Mouse (Mus musculus) forelimb bud, embryonic 11.5 days (tissue): ENCODE measurements around the gene Myadml2.

Source experiments
- DNase-seq: peaks from one replicate; pipeline ENCODE4 v3.0.0-alpha.2; 2012; ENCODE audit warnings: low read depth, low spot score

Gene Myadml2

GRCm38 (mm10) chr11:120609250-120609649 lies 38.7 kb downstream of the Myadml2 start:
- no peak for DNase-seq

DNA sequence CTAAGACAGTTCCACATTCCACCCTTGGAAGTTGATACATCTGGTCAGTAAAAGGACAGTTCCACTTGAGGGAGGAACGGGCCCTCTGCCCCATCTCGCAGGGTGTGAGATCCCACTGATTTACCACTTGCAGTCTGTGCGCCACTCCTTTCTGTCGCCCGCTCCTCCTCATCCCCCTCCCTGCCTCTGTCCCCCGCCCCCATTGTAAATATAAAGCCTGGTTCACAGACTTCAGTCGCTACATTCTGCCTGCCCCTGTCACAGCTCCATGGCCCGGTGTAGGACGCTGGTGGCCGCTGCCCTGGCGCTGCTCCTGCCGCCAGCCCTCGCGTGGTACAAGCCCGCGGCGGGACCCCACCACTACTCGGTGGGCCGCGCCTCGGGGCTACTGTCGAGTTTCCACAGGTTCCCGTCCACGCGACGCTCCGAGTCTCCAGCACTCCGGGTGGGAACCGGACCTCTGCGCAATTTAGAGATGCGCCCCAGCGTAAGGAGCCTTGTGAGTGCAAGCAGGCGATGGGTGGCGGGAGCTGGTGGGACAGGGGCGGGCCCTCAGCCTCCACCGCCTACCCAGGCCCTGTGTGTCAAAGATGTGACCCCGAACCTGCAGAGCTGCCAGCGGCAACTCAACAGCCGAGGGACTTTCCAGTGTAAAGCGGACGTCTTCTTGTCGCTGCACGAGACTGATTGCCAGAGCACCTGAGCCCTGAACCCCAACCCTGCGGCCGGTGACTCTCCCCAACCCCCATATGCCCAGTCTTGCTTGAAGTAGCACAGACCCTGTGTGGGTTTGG lies 39.5 kb downstream of the Myadml2 start, which contains the start of gene Npb:
Gene Npb, plus strand, starts transcription at position 237 of the 794 bp plus-strand sequence.
- no peak for DNase-seq

DNA sequence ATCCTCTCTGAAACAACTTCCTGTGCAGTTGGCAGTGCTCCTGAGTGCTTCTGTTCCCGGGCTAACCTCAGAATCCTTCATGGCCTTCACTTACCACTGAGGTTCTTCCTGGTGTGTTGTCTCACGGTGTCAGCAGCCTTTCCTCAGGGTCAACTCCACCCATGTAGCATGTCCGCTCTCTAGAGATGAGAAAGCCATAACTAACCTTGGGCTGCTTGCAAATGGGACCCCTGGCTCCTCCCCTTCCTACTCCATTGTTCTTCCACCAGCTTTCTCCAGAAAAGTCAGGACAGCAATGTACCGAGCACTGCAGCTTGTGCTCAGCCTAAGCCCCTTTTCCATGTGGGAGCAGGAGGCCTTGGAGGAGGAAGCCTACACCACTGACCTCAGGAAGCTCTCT lies 41.2 kb downstream of the Myadml2 start:
- DNase-seq = no peak

DNA sequence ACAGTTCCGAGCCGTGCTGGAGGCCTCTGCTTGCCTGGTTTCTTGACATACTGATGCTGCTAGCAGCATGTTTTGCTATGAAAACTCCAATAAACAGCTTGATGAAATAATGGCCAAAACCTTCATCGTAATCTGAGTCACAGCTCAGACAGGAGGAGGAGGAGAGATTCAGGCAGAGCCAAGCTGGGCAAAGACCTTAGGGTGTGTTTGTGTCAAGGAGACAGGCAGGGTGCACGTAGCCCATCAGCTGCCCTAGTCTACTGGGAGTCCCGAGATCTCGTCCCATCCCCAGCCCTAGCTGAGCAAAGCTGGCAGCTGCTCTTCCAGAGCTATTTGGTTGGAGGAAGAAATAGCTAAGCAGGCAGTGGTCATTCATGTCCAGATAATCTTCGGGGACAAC lies 42.3 kb downstream of the Myadml2 start:
- no peak for DNase-seq

GRCm38 (mm10) chr11:120603545-120603944 lies 44.4 kb downstream of the Myadml2 start:
- no peak for DNase-seq

GRCm38 (mm10) chr11:120600716-120601115 lies 47.2 kb downstream of the Myadml2 start:
- DNase-seq = no peak

- no peak for DNase-seq
Observed at GRCm38 (mm10) chr11:120598990-120599549, 48.9 kb downstream of the Myadml2 start.

- peak; percentile 96 for DNase-seq
Observed at GRCm38 (mm10) chr11:120598283-120598989, 49.5 kb downstream of the Myadml2 start, which contains the start of the genes Alyref and Anapc11. TSS of gene Alyref (minus strand) at chr11:120598365. TSS of gene Anapc11 (plus strand) at chr11:120598421.

DNA sequence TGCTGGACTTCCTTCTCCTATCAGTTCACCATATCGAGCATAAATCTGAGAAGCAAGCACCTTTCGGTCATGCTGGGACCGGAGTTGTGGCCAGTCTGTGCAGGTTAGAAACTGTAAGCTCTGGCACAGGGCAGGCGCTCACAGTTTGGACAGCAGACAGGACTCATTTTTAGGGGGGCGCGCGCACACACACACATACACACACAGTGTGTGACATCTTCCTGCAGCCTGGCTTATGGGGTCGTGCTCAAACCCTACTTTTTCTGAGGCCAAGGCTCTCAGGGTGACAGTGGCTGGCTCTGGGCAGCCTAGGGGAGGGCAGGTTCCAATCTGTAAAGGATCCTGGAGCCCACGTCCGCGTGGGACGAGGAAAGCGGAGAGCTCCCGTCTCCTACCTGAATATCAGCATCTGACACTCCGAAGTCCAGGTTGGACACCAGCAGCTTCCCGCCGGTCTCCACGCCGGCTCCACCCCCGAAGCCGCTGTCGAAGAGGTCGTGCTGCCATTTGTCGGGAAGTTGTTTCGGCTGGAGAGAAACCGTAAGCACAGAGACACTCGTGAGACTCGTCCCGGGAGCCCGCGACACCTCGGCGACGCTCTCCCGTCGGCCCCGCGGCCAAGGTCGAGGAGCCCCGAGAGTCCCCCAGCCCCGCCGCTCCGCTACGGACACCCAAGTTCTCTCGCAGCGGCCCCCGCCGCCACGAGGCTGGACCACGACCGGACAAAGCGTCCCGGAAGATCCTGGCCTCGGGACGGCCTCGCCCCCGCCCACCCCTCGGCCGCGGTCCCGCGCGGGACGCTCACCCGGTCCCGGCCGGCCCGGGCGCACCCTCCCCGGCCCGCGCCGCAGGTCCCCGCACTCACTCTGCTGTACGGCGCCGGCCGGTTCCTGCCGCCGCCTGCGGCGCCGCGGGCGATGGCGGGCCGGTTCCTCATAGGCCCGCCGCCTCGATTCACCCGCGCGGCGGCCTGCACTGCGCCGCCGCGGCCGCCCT lies 50.4 kb downstream of the Myadml2 start:
- DNase-seq = no peak
